Mouse (Mus musculus): ENCODE data around the gene Gm5089.

Gene Gm5089

GRCm38 (mm10) chr14:122426529-122427203 lies 24.2 kb downstream of the Gm5089 start:
- no peak for DNase-seq (ENCODE audit: low spot score in 2 of 2)

- DNase-seq (ENCODE audit: low spot score in 2 of 2) = no peak
These were observed 26.5 kb downstream of the Gm5089 start for GRCm38 (mm10) chr14:122424441-122424840.

DNA sequence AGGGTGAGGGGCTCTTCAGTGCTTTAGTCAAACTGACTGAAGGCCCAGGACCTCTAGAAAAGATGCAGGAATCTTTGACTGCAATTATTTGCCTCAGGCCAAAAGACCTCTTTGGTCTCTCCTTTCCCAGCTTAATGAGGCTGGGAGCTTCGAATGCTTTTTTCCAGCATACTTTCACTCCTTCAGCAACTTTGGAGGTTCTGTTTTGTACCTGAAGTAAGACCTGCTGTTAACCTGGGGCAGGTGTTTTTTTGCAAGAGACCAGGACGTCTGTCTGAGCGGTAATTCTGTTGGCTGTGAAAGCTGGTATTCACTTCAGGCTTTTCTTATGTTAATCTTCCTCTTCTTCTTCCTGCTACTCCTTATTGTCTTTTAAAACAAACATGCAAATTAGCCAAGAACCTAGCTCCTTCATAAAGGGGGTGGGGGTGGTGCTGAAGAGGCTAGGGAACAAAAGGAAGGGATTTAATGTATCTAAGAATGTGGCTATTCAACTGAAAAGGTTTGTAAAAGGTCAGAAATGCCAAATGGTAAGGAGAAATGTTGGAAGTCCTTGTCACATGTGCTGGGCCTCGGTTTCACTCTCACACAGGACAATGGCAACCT lies 34.6 kb downstream of the Gm5089 start:
- DNase-seq (ENCODE audit: low spot score in 2 of 2) = no peak

DNA sequence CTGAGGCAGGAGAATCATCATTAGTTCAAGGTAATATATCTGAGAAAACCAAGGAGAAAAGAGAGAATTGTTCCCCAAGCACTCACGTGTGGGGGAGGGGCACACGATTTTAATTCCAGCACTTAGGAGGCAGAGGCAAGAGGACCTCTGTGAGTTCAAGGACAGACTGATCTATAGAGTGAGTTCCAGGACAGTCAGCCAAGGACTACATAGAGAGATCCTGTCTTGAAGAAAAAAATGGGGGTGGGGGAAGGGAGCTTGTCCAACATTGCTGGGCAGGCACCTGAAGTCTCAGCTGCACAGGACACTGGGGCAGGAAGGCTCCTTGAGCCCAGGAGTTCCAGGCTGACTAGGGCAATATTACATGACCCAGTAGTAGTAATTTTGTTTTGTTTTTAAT lies 36.1 kb downstream of the Gm5089 start:
- no peak for DNase-seq (ENCODE audit: low spot score in 2 of 2)

DNA sequence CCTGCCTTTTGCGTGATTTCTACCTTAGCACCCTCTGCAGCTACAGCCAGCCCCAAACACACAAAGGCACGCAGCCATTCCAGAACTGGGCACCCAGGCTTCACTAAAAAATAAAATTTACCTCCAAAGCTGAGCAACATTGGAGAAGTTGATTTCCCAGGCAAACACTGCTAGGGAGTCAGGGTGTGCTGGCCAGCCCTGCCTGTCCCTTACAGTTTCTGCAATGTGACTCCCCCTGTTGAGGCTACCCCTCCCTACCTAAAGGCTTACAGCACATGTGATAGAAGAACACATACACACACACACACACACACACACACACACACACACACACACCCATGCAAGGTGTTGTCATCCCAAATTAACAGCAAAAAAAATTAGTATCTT lies 37.4 kb downstream of the Gm5089 start:
- no peak for DNase-seq (ENCODE audit: low spot score in 2 of 2)

GRCm38 (mm10) chr14:122412841-122413541 lies 37.9 kb downstream of the Gm5089 start:
- DNase-seq (ENCODE audit: low spot score in 2 of 2) = no peak

GRCm38 (mm10) chr14:122406541-122407219 lies 44.2 kb downstream of the Gm5089 start:
- DNase-seq (ENCODE audit: low spot score in 2 of 2) = no peak

DNA sequence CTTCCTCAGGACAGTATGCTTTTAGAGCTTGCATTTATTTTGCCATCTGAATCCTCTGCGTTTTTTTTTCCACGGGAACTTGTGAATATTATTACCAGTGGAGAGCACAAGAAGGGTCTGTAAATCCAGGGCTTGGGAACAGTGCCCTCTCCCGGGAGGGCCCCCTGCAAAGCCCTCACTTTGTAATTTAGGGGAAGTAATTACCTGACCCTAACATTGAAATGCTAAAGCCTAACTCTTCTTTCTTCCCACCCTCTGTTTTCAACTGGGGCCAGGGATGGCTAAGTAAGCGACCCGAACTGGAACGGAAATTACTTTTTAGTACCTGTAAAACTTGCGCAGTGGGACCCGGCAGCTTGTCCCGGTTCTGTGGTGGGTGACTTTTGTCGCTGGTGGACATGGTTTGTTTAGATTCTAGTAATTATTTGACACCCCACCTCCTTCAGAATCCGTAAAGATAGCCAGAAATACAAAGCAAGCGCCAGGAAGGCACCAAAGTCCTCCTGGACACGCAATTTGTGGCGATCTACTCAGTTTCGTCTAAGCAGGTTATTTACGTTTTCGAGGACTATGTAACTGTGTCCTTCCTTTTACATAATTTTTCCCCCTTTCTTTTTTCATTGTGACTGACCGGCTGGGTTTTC lies 44.9 kb downstream of the Gm5089 start:
- DNase-seq (ENCODE audit: low spot score in 2 of 2) = no peak

GRCm38 (mm10) chr14:122405236-122405635 lies 45.7 kb downstream of the Gm5089 start:
- DNase-seq (ENCODE audit: low spot score in 2 of 2) = no peak

DNA sequence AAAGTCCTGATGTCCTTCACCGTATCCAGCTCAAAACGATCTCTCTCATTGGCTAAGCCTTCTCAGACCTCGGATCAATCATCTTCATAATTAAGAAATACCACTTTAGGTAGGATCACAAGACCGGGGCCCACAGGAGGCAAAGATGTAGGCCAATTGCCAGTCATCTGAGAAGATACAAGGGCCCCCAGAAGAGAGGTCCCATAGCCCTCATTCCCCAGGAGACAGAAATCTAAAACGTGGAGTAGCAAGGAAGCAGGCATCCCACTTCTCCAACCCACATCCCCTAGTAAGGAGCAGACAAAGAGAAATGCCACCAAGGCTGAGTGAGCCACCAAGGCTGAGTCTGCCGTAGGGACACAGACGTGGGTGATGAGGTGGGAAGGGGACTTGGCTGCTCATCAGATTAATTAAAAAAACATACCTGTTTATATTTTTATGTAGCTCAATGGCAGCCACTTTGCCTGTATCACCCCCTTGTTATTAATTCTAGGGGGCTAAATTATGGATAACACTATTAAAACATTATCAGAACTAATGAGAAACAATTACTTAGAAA lies 46.2 kb downstream of the Gm5089 start:
- no peak for DNase-seq (ENCODE audit: low spot score in 2 of 2)

DNA sequence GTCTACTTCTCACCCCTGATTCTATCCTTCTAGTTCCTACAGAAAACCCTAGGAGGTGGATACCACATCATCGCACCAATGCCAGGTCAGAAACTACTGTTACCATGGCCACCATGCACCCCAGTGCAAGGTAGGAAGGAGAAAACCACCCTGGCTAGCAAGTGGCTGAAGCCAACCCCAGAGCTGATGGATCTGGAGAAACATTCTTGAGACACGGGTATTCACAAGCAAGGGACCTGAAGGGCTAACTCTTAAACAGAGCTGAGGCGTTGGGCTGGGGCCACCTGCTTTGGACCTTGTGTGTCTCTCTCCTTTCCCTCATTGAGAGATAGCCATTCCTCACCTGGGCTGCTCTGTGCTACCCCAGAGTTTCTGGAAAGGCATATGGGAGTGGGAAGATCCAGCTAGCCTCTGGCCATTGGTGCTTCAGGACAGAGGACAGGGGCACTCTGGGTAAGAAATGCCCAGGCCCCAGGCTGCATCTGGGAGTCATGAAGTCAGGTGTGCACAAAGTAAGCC lies 47.4 kb downstream of the Gm5089 start:
- no peak for DNase-seq (ENCODE audit: low spot score in 2 of 2)

DNA sequence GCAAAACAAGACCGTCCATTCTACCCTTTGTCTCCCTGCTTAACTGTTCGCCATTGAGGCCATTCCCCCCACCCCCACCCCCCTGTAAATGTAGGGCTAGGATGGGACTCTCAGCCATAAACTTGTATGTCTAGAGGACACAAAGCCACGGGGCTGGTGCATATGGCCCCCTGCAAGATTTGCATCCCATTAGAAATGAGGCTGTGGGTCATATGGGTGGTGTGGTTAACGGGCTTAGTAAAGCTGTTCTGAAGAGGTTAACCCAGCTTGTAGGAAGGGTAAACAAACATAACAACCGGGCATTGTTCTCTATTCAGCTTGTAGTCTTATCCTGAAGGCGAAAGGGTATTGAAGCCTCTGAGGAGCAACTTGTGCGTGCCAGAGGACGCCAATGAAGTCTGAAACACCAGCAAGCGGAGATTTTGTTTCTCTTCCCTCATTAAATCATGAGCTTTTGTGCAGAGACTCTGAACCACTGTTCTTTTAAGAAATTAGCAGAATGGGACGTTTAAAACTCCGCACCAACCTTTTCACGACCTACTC lies 48.1 kb downstream of the Gm5089 start:
- DNase-seq (ENCODE audit: low spot score in 2 of 2) = no peak

DNA sequence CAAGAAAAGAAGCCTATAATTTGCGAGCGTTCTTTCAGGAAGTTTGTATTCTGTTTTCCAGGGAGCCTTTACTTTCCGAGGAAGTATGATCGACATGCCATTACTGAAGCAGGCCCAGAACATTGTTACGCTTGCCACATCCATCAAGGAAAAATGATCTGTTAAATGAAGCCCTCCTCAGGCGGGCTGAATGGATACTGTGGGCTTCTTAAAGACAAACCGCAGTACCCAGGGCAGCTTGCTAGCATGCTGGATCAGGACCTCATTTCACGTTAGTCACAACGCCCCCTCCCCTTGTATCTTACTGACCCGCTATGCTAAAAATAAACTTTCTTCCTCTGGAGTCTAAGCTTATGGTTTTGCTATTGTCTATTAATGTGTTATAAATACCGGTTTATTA lies 49.0 kb downstream of the Gm5089 start:
- DNase-seq (ENCODE audit: low spot score in 2 of 2) = no peak

DNA sequence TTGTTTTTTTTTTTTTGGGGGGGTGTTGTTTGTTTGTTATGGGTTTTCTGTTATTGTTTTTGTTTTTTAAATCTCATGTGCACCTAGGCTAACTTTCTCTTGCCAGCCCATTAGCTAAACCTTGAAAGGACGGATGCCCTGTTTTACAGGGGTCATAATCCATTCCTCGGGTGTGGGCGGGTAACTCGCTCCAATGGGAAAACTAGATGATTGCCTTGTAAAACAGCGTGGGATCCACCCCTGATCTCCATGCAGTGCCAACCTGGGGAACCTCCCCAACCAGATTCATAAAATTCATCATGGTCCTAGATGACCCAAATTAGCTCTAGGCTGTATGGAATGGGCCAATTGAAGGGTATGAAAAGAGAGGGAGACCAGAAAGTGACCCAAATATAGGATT lies 51.0 kb downstream of the Gm5089 start:
- no peak for DNase-seq (ENCODE audit: low spot score in 2 of 2)

- no peak for DNase-seq (ENCODE audit: low spot score in 2 of 2)
These were observed 52.2 kb downstream of the Gm5089 start for GRCm38 (mm10) chr14:122398676-122399075.

- DNase-seq (ENCODE audit: low spot score in 2 of 2) = no peak
These were observed 57.8 kb downstream of the Gm5089 start for GRCm38 (mm10) chr14:122393119-122393518.

DNA sequence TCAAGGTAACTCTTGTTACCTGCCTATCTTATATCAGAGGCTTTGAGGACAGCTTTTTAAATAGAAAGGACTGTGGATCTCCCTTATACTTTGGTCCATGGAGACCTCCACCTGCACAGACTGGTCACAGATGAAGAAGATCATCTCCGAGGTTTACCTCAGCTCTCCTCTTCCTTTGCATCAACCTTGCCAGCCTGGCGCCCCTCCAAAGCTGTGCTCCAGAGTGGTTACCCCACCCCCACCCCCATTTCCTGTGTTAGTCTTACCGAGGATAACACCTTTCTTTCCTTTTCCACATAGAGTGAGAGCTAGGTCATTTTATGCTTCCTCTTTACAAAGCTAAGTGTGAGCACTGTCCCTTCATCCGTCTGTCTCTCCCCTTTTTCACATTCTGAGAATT lies 60.0 kb downstream of the Gm5089 start:
- no peak for DNase-seq (ENCODE audit: low spot score in 2 of 2)

- no peak for DNase-seq (ENCODE audit: low spot score in 2 of 2)
These were observed 61.1 kb downstream of the Gm5089 start for GRCm38 (mm10) chr14:122389684-122390370.

DNA sequence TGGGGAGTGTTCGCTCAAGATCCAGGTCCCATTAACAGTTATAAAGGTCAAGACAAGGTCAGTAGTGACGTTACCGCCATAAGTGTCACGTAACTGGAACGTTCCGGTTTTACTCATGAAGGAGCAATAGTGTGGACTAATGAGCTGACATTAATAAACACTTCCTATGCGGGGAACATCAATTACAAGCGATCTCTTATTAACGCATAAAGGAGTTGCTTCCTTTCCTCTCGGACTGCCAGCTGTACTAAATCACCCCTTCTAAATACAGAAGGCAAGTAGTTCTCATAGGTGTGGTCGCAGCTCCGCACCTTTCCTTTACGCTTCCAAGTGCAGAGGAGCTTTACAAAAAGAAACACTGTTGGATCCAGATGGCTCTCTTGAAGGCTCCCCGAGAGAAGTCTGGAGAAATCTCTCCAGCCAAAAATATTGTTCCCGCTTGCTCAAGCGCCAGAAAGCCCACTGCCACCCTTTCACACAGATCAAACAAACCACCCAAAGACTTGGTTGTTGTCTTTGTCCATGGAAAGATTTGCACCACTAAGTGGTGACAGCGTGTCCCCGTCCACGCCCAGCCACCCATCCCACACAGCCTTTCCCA lies 62.4 kb downstream of the Gm5089 start:
- DNase-seq (ENCODE audit: low spot score in 2 of 2) = no peak

DNA sequence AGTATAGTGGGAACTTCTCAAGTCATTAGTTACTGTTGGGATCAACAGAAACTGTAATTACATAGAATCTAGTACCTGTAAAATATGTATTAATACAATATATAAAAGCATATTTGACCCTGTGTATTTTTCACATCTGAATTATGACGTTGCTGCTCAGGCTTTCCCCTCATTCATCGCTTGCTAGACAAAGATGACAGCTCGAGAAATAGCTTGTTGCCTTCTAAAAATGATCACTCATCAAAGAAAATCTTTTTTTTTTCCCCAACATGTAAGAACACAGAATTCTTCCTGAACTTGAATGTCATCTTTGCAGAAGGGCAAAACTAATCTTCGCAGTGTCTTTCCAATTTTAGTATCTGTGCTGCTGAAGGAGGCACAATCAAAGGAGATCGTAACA lies 63.1 kb downstream of the Gm5089 start:
- no peak for DNase-seq (ENCODE audit: low spot score in 2 of 2)

All from thymus, postnatal 10 days (tissue).